ENCODE assay signal across 8 mouse cellular contexts in the genomic region with DNA sequence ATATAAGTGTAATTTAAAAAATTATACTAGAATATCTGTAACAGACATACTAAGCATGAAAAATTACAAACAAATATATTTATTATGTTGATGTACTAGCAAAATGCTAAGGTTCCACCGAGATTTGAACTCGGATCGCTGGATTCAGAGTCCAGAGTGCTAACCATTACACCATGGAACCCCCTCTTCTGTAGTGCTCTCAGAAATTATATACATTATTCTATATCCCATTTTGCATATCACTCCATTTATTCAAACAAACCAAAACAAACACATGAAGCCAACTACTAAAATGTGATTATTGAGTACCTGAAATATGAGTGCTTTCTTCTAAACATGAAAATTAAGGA. TPM values are rescaled to one million over a fixed set of nuclear protein-coding genes. Genes with fewer than 3 reads are reported as not detected.
A peak's percentile ranks its signal among the peaks of the same experiment; 100 is the strongest.
DNase-seq lines count a peak whose midpoint lies in the region; ATAC-seq and TF ChIP-seq lines count a peak whose summit lies in the region.

No protein-coding gene starts in this region.

- H3K4me2 ChIP-seq in forebrain, embryonic 16.5 days (ENCODE audit: low read length): no peak overlapping the region
- H3K4me2 ChIP-seq in intestine, embryonic 16.5 days (ENCODE audit: low read depth, low read length): no peak overlapping the region
- peak overlapping the region; percentile 97; the same call in 1 of the 2 replicates for H3K4me2 ChIP-seq in limb, embryonic 15.5 days
- peak overlapping the region; percentile 98; the same call in 1 of the 2 replicates for H3K4me2 ChIP-seq in midbrain, postnatal 0 days (ENCODE audit: low read depth, low read length, poor library complexity, severe bottlenecking)

- H3K4me1 ChIP-seq in forebrain, embryonic 16.5 days (replicated peaks; ENCODE audit: control insufficient read depth, insufficient read depth, low read length): peaks cover 30% of the 10 kb centered on the region
- H3K4me1 ChIP-seq in intestine, embryonic 16.5 days (ENCODE audit: control insufficient read depth, insufficient read depth, low read length): peaks cover 23% of the 10 kb centered on the region
- H3K4me1 ChIP-seq in limb, embryonic 15.5 days: peaks cover 41% of the 10 kb centered on the region
- peaks cover 8% of the 10 kb centered on the region for H3K4me1 ChIP-seq in midbrain, postnatal 0 days (ENCODE audit: insufficient read depth, low read length)

- 0% methylated on average over 3 of the region's 3 CpGs for WGBS in forebrain, embryonic 16.5 days
- WGBS in intestine, embryonic 16.5 days: 0% methylated on average over 3 of the region's 3 CpGs
- WGBS in limb, embryonic 15.5 days: 0% methylated on average over 3 of the region's 3 CpGs
- under 1% methylated on average over 3 of the region's 3 CpGs for WGBS in midbrain, postnatal 0 days

- TF ChIP-seq CTCF in midbrain, postnatal 0 days (IDR thresholded peaks at IDR 0.05): no peak

- H3K9ac ChIP-seq in forebrain, embryonic 16.5 days (replicated peaks; ENCODE audit: low read depth, low read length): no peak overlapping the region
- H3K9ac ChIP-seq in intestine, embryonic 16.5 days (ENCODE audit: low read depth, low read length): no peak overlapping the region
- H3K9ac ChIP-seq in limb, embryonic 15.5 days: no peak overlapping the region
- no peak overlapping the region for H3K9ac ChIP-seq in midbrain, postnatal 0 days (replicated peaks; ENCODE audit: low read length, poor library complexity, severe bottlenecking)

- H3K27ac ChIP-seq in forebrain, embryonic 16.5 days (ENCODE audit: low read length): no peak overlapping the region
- no peak overlapping the region for H3K27ac ChIP-seq in intestine, embryonic 16.5 days (ENCODE audit: low read length)
- no peak overlapping the region for H3K27ac ChIP-seq in limb, embryonic 15.5 days
- no peak overlapping the region for H3K27ac ChIP-seq in midbrain, postnatal 0 days (ENCODE audit: low read depth, low read length)

- no peaks in the 10 kb centered on the region for H3K9me3 ChIP-seq in forebrain, embryonic 16.5 days (ENCODE audit: control insufficient read depth, low read length)
- H3K9me3 ChIP-seq in intestine, embryonic 16.5 days (ENCODE audit: control insufficient read depth, low read length): no peaks in the 10 kb centered on the region
- no peaks in the 10 kb centered on the region for H3K9me3 ChIP-seq in limb, embryonic 15.5 days
- H3K9me3 ChIP-seq in midbrain, postnatal 0 days (ENCODE audit: low read length): no peaks in the 10 kb centered on the region

- H3K4me3 ChIP-seq in forebrain, embryonic 16.5 days (replicated peaks; ENCODE audit: low read length): no peak overlapping the region
- H3K4me3 ChIP-seq in intestine, embryonic 16.5 days (ENCODE audit: low read length): no peak overlapping the region; the same call in 1 of the 2 replicates
- H3K4me3 ChIP-seq in limb, embryonic 15.5 days: peak overlapping the region; percentile 82
- peak overlapping the region; percentile 67 for H3K4me3 ChIP-seq in midbrain, postnatal 0 days (ENCODE audit: low read depth, low read length)

- H3K36me3 ChIP-seq in forebrain, embryonic 16.5 days (ENCODE audit: control insufficient read depth, insufficient read depth): no peaks in the 10 kb centered on the region
- no peaks in the 10 kb centered on the region for H3K36me3 ChIP-seq in intestine, embryonic 16.5 days (ENCODE audit: control insufficient read depth, insufficient read depth, low read length)
- H3K36me3 ChIP-seq in limb, embryonic 15.5 days: no peaks in the 10 kb centered on the region
- H3K36me3 ChIP-seq in midbrain, postnatal 0 days (ENCODE audit: insufficient read depth, low read length): no peaks in the 10 kb centered on the region

- peak; percentile 44 for ATAC-seq in forebrain, embryonic 16.5 days
- ATAC-seq in intestine, embryonic 16.5 days: peak; percentile 47
- peak; percentile 42; the same call in 1 of the 2 replicates for ATAC-seq in limb, embryonic 15.5 days (ENCODE audit: insufficient number of reproducible peaks, low FRiP score, low TSS enrichment, low read depth)
- peak; percentile 53; the same call in 1 of the 2 replicates for ATAC-seq in midbrain, postnatal 0 days (ENCODE audit: low FRiP score)

- peak; percentile 75 for DNase-seq in layer of hippocampus, adult 11-12 months (ENCODE audit: low spot score)
- DNase-seq in layer of hippocampus, postnatal 36 days: no peak
- DNase-seq in cerebellum, adult 18-20 months: peak; percentile 61 to 75
- peak; percentile 88 for DNase-seq in midbrain, postnatal 0 days (ENCODE audit: low spot score)
- DNase-seq in thymus, postnatal 0 days (ENCODE audit: low spot score): peak; percentile 86

- peaks cover 6% of the 10 kb centered on the region; the same call in 1 of the 2 replicates for H3K27me3 ChIP-seq in forebrain, embryonic 16.5 days (replicated peaks; ENCODE audit: control insufficient read depth, insufficient read depth, low read length)
- no peaks in the 10 kb centered on the region for H3K27me3 ChIP-seq in intestine, embryonic 16.5 days (replicated peaks; ENCODE audit: control insufficient read depth, insufficient read depth, low read length)
- peaks cover 2% of the 10 kb centered on the region; the same call in 1 of the 2 replicates for H3K27me3 ChIP-seq in limb, embryonic 15.5 days
- peaks cover 4% of the 10 kb centered on the region; the same call in 1 of the 2 replicates for H3K27me3 ChIP-seq in midbrain, postnatal 0 days (ENCODE audit: insufficient read depth, low read length)

RNA-seq across cellular contexts. Expression of gene Aloxe3, which starts 1.2 kb away (rescaled TPM):
- 1 to 10 TPM; 6.6 to 6.9 TPM for total RNA-seq in layer of hippocampus, postnatal 36 days (2021)
- polyA plus RNA-seq in forebrain, embryonic 16.5 days (2015; fragmentation: Nextera tagmentation; extraction: Ambion mirVana): 2.8 and 3.5 TPM in 2 replicates
- polyA plus RNA-seq in intestine, embryonic 16.5 days (2015; fragmentation: Nextera tagmentation; extraction: Ambion mirVana): 0.31 and 0.45 TPM in 2 replicates
- 11.7 and 14.9 TPM in 2 replicates for polyA plus RNA-seq in limb, embryonic 15.5 days (2015; fragmentation: Nextera tagmentation; extraction: Ambion mirVana)
- total RNA-seq in midbrain, postnatal 0 days (2014; rRNA removed): 16.3 and 19.4 TPM in 2 replicates
- 17.8 and 21.4 TPM in 2 replicates for polyA plus RNA-seq in midbrain, postnatal 0 days (2015; fragmentation: Nextera tagmentation; extraction: Ambion mirVana)
- polyA plus RNA-seq in thymus, postnatal 0 days (2015; fragmentation: Nextera tagmentation; extraction: Ambion mirVana): 0.62 and 0.73 TPM in 2 replicates

RNA-seq across cellular contexts. Expression of gene 9130213A22Rik, which starts 2.1 kb away (rescaled TPM):
- 1 to 10 TPM in 1 of 2 experiments, under 1 TPM in 1; 0.96 to 1.2 TPM for total RNA-seq in layer of hippocampus, postnatal 36 days (2021)
- polyA plus RNA-seq in forebrain, embryonic 16.5 days (2015; fragmentation: Nextera tagmentation; extraction: Ambion mirVana): 0.39 and 0.71 TPM in 2 replicates
- 0.11 and 0.29 TPM in 2 replicates for polyA plus RNA-seq in intestine, embryonic 16.5 days (2015; fragmentation: Nextera tagmentation; extraction: Ambion mirVana)
- polyA plus RNA-seq in limb, embryonic 15.5 days (2015; fragmentation: Nextera tagmentation; extraction: Ambion mirVana): 0.40 and 0.49 TPM in 2 replicates
- 1.0 and 1.6 TPM in 2 replicates for total RNA-seq in midbrain, postnatal 0 days (2014; rRNA removed)
- polyA plus RNA-seq in midbrain, postnatal 0 days (2015; fragmentation: Nextera tagmentation; extraction: Ambion mirVana): 1.2 and 1.4 TPM in 2 replicates
- 0.49 and 0.64 TPM in 2 replicates for polyA plus RNA-seq in thymus, postnatal 0 days (2015; fragmentation: Nextera tagmentation; extraction: Ambion mirVana)

RNA-seq across cellular contexts. Expression of gene Hes7, which starts 4.3 kb away (rescaled TPM):
- 1 to 10 TPM in 1 of 2 experiments, under 1 TPM in 1; 0.68 to 1.1 TPM for total RNA-seq in layer of hippocampus, postnatal 36 days (2021)
- 0.26 and 0.67 TPM in 2 replicates for polyA plus RNA-seq in forebrain, embryonic 16.5 days (2015; fragmentation: Nextera tagmentation; extraction: Ambion mirVana)
- 0.29 and 0.33 TPM in 2 replicates for polyA plus RNA-seq in intestine, embryonic 16.5 days (2015; fragmentation: Nextera tagmentation; extraction: Ambion mirVana)
- polyA plus RNA-seq in limb, embryonic 15.5 days (2015; fragmentation: Nextera tagmentation; extraction: Ambion mirVana): 0.58 and 0.68 TPM in 2 replicates
- total RNA-seq in midbrain, postnatal 0 days (2014; rRNA removed): 1.2 and 2.1 TPM in 2 replicates
- 1.7 and 2.0 TPM in 2 replicates for polyA plus RNA-seq in midbrain, postnatal 0 days (2015; fragmentation: Nextera tagmentation; extraction: Ambion mirVana)
- 0.39 and 0.71 TPM in 2 replicates for polyA plus RNA-seq in thymus, postnatal 0 days (2015; fragmentation: Nextera tagmentation; extraction: Ambion mirVana)

RNA-seq across cellular contexts. Expression of gene Per1, which starts 29.5 kb away (rescaled TPM):
- 10 to 100 TPM; 78.2 to 92.8 TPM for total RNA-seq in layer of hippocampus, postnatal 36 days (2021)
- 11.8 and 12.1 TPM in 2 replicates for polyA plus RNA-seq in forebrain, embryonic 16.5 days (2015; fragmentation: Nextera tagmentation; extraction: Ambion mirVana)
- polyA plus RNA-seq in intestine, embryonic 16.5 days (2015; fragmentation: Nextera tagmentation; extraction: Ambion mirVana): 13.6 and 13.7 TPM in 2 replicates
- polyA plus RNA-seq in limb, embryonic 15.5 days (2015; fragmentation: Nextera tagmentation; extraction: Ambion mirVana): 24.3 and 28.9 TPM in 2 replicates
- 28.5 and 47.1 TPM in 2 replicates for total RNA-seq in midbrain, postnatal 0 days (2014; rRNA removed)
- polyA plus RNA-seq in midbrain, postnatal 0 days (2015; fragmentation: Nextera tagmentation; extraction: Ambion mirVana): 11.8 and 15.4 TPM in 2 replicates
- 3.5 and 4.7 TPM in 2 replicates for polyA plus RNA-seq in thymus, postnatal 0 days (2015; fragmentation: Nextera tagmentation; extraction: Ambion mirVana)

RNA-seq across cellular contexts. Expression of gene Alox12b, which starts 32.3 kb away (rescaled TPM):
- total RNA-seq in layer of hippocampus, postnatal 36 days (2021): 1 to 10 TPM; 5.8 to 7.4 TPM
- polyA plus RNA-seq in forebrain, embryonic 16.5 days (2015; fragmentation: Nextera tagmentation; extraction: Ambion mirVana): 0.12 TPM in 1 of 2 replicates, not detected in the other
- 0.33 and 0.38 TPM in 2 replicates for polyA plus RNA-seq in intestine, embryonic 16.5 days (2015; fragmentation: Nextera tagmentation; extraction: Ambion mirVana)
- polyA plus RNA-seq in limb, embryonic 15.5 days (2015; fragmentation: Nextera tagmentation; extraction: Ambion mirVana): 53.5 and 60.5 TPM in 2 replicates
- 1.0 and 1.5 TPM in 2 replicates for total RNA-seq in midbrain, postnatal 0 days (2014; rRNA removed)
- polyA plus RNA-seq in midbrain, postnatal 0 days (2015; fragmentation: Nextera tagmentation; extraction: Ambion mirVana): 0.67 and 0.91 TPM in 2 replicates
- polyA plus RNA-seq in thymus, postnatal 0 days (2015; fragmentation: Nextera tagmentation; extraction: Ambion mirVana): 0.44 and 0.49 TPM in 2 replicates

Comparison
In these comparisons a context has a peak if more than half of its experiments do, and no peak if none do; other contexts are left out.
1. DNase-seq: peak in layer of hippocampus, adult 11-12 months (single experiment), cerebellum, adult 18-20 months (2 of 2), midbrain, postnatal 0 days (single experiment) and thymus, postnatal 0 days (single experiment); none in layer of hippocampus, postnatal 36 days (0 of 2).
2. H3K4me2 ChIP-seq: peak in limb, embryonic 15.5 days (single experiment) and midbrain, postnatal 0 days (single experiment); none in forebrain, embryonic 16.5 days (single experiment) and intestine, embryonic 16.5 days (single experiment).
3. H3K4me3 ChIP-seq: peak in limb, embryonic 15.5 days (single experiment) and midbrain, postnatal 0 days (single experiment); none in forebrain, embryonic 16.5 days (single experiment) and intestine, embryonic 16.5 days (single experiment).
4. Peak in every context shown above with its lines, with median percentiles within 50 percentile points of each other: ATAC-seq.